Mouse (Mus musculus) heart, embryonic 14.5 days (tissue): ENCODE data around the gene Bcan. TPM values are rescaled to one million over a fixed set of nuclear protein-coding genes. Genes with fewer than 3 reads are reported as not detected.
A peak's percentile ranks its signal among the peaks of the same experiment; 100 is the strongest.

Experiments used
- ATAC-seq: fragments of 200-750 bp; cut with Nextera tagmentation; 2 replicates; pipeline ENCODE4 v1.8.0; 2017; ENCODE audit warnings: low read depth, moderate TSS enrichment; ENCODE audit not compliant: insufficient number of reproducible peaks, insufficient read depth, low FRiP score
- H3K27ac ChIP-seq, 2 experiments: fragments of 200-500 bp in 1 of 2; fragments of 300-500 bp in 1 of 2; sonication (generic) in 1 of 2; replicated peaks in 1 of 2; 2 replicates each; pipeline ENCODE4 v1.5.1; 2012 to 2014; ENCODE audit warnings: low read depth in 2 of 2, low read length in 2 of 2, control low read depth in 1 of 2, mild to moderate bottlenecking in 1 of 2, mixed read lengths in 1 of 2; ENCODE audit not compliant: control insufficient read depth in 1 of 2, insufficient read depth in 1 of 2
- H3K27me3 ChIP-seq: fragments of 300-500 bp; sonication (generic); 2 replicates; pipeline ENCODE4 v1.6.1; 2014; ENCODE audit warnings: mild to moderate bottlenecking, low read length, control low read depth; ENCODE audit not compliant: control insufficient read depth, insufficient read depth
- H3K36me3 ChIP-seq: fragments of 300-500 bp; sonication (generic); 2 replicates; pipeline ENCODE4 v1.6.1; 2014; ENCODE audit warnings: mild to moderate bottlenecking, control low read depth, low read length, mixed read lengths; ENCODE audit not compliant: control insufficient read depth, insufficient read depth
- H3K4me1 ChIP-seq, 2 experiments: fragments of 200-500 bp in 1 of 2; fragments of 300-500 bp in 1 of 2; sonication (generic) in 1 of 2; 2 replicates each; pipeline ENCODE4 v1.6.1; 2012 to 2014; ENCODE audit warnings: low read length in 2 of 2, control low read depth in 1 of 2, mixed read lengths in 1 of 2; ENCODE audit not compliant: control insufficient read depth in 2 of 2, insufficient read depth in 2 of 2
- H3K4me2 ChIP-seq: fragments of 300-500 bp; sonication (generic); 2 replicates; pipeline ENCODE4 v1.6.1; 2014; ENCODE audit warnings: mild to moderate bottlenecking, low read length
- H3K4me3 ChIP-seq, 2 experiments: fragments of 200-500 bp in 1 of 2; fragments of 300-500 bp in 1 of 2; sonication (generic) in 1 of 2; 2 replicates each; pipeline ENCODE4 v1.5.1; 2012 to 2014; ENCODE audit warnings: low read length in 2 of 2, mild to moderate bottlenecking in 2 of 2, control low read depth in 1 of 2, low read depth in 1 of 2, moderate library complexity in 1 of 2; ENCODE audit not compliant: control insufficient read depth in 1 of 2, insufficient read depth in 1 of 2
- H3K9ac ChIP-seq: fragments of 300-500 bp; sonication (generic); 2 replicates; pipeline ENCODE4 v1.6.1; 2014; ENCODE audit warnings: mild to moderate bottlenecking, low read length
- H3K9me3 ChIP-seq: fragments of 300-500 bp; sonication (generic); 2 replicates; pipeline ENCODE4 v1.6.1; 2016; ENCODE audit warnings: low read length, control low read depth; ENCODE audit not compliant: control insufficient read depth
- WGBS: fragments of 180-500 bp; shearing (Covaris S2); extraction: QIAGEN DNeasy Blood & Tissue Kit; methylation state at CpG from one replicate; pipeline ENCODE4 v1.1.7; 2014; 5-methylcytosine and 5-hydroxymethylcytosine counted together
- polyA plus RNA-seq: library from polyadenylated mRNA; unstranded; fragments of >200 nt; fragmentation: Nextera tagmentation; extraction: Ambion mirVana; gene quantifications from 2 replicates; pipeline ENCODE4 v1.2.1, GENCODE M21; 2014

Gene Bcan
- polyA plus RNA-seq, 1 experiment from 2014 or later, result 0.31 TPM

- Histone ChIP-seq H3K4me3 (peak overlapping the region in 1 of 2 experiments; percentile 57; a peak in 2 of 4 replicates), H3K9ac (peak overlapping the region; percentile 76), H3K9me3 (no peaks in the 10 kb centered on the region), H3K4me1 (peaks cover 25 to 44% of the 10 kb centered on the region in 2 experiments), H3K36me3 (peaks cover 35% of the 10 kb centered on the region), H3K27ac (no peak overlapping the region; a peak in 1 of 4 replicates), H3K4me2 (peak overlapping the region; percentile 89), H3K27me3 (0 out of 2 replicates have a peak, but pooled peaks cover 6% of the 10 kb centered on the region)
- 42% methylated on average over 12 of the region's 12 CpGs for WGBS
- ATAC-seq, result no peak
These were observed 25.5 kb downstream of the Bcan start for GRCm38 (mm10) chr3:87974381-87974987.

GRCm38 (mm10) chr3:87973593-87974380 lies 26.2 kb downstream of the Bcan start:
- Histone ChIP-seq H3K4me3 (peak overlapping the region; percentile 11 to 57), H3K9me3 (no peaks in the 10 kb centered on the region), H3K9ac (peak overlapping the region; percentile 76), H3K27ac (peak overlapping the region in 1 of 2 experiments; percentile 4; a peak in 1 of 4 replicates), H3K27me3 (0 out of 2 replicates have a peak, but pooled peaks cover 6% of the 10 kb centered on the region), H3K4me1 (peaks cover 25 to 44% of the 10 kb centered on the region in 2 experiments), H3K4me2 (peak overlapping the region; percentile 89), H3K36me3 (peaks cover 35% of the 10 kb centered on the region)
- ATAC-seq, result no peak
- 45% methylated on average over 14 of the region's 14 CpGs for WGBS

DNA sequence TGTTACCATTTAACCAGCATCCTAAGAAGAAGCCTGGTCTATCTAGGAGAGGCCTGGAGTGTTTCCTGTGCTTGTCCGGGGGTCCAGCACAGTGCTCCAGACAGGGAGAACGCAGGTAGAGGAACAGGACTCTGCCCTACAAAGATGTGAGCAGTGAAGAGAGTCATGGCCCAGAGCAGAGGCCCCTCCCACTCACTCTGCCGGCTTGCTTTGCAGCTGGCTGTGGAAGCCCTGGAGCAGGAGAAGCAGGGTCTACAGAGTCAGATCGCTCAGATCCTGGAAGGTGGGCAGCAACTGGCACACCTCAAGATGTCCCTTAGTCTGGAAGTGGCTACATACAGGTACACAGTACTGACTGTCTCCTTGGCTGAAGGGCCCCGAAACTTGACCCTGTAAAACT lies 27.3 kb downstream of the Bcan start:
- ATAC-seq, result no peak
- Histone ChIP-seq H3K9ac (peak overlapping the region; percentile 76; the same call in 1 of the 2 replicates), H3K27me3 (0 out of 2 replicates have a peak, but pooled peaks cover 6% of the 10 kb centered on the region), H3K27ac (no peak overlapping the region), H3K36me3 (peaks cover 30% of the 10 kb centered on the region), H3K4me3 (peak overlapping the region; percentile 53 to 57), H3K4me2 (peak overlapping the region; percentile 89), H3K9me3 (no peaks in the 10 kb centered on the region), H3K4me1 (peaks cover 25 to 44% of the 10 kb centered on the region in 2 experiments)
- WGBS, result 25% methylated on average over 5 of the region's 5 CpGs

- Histone ChIP-seq H3K9me3 (no peaks in the 10 kb centered on the region), H3K27ac (no peak overlapping the region), H3K4me3 (peak overlapping the region; percentile 53 to 57), H3K27me3 (0 out of 2 replicates have a peak, but pooled peaks cover 6% of the 10 kb centered on the region), H3K36me3 (peaks cover 25% of the 10 kb centered on the region), H3K9ac (peak overlapping the region; percentile 76), H3K4me1 (peaks cover 25 to 44% of the 10 kb centered on the region in 2 experiments), H3K4me2 (peak overlapping the region; percentile 89)
- no peak for ATAC-seq
- WGBS, result 24% methylated on average over 8 of the region's 8 CpGs
These were observed 27.8 kb downstream of the Bcan start for GRCm38 (mm10) chr3:87972203-87972664.

DNA sequence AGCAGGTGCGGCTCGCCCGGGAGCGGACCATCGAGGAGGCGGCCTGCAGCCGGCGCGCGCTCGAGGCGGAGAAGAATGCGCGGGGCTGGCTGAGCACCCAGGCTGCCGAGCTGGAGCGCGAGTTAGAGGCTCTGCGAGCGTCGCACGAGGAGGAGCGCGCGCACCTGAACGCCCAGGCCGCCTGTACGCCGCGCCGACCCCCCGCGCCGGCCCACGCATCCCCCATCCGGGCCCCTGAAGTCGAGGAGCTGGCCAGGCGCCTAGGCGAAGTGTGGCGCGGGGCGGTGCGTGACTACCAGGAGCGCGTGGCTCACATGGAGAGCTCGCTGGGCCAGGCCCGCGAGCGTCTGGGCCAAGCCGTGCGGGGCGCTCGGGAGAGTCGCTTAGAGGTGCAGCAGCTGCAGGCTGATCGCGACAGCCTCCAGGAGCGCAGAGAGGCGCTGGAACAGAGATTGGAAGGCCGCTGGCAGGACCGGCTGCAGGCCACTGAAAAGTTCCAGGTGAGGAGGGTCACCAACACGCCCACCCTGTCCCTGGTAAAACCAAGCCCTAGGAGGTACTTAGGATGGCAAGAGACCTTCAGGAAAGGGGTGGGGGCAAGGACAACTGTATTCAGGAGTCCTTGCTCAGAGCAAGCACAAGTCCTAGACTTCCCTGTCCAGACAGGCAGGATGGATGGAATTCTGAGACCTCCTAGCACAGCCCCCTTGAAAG lies 28.4 kb downstream of the Bcan start:
- H3K4me3 ChIP-seq, result peak overlapping the region; percentile 53 to 57
- peaks cover 21% of the 10 kb centered on the region for H3K36me3 ChIP-seq
- no peaks in the 10 kb centered on the region for H3K9me3 ChIP-seq
- H3K27me3 ChIP-seq, result 0 out of 2 replicates have a peak, but pooled peaks cover 6% of the 10 kb centered on the region
- peak overlapping the region in 1 of 2 experiments; percentile 68; a peak in 2 of 4 replicates for H3K27ac ChIP-seq
- ATAC-seq, result 0 out of 2 replicates have a peak, but pooled peaks have one; percentile 8
- H3K4me1 ChIP-seq, result peaks cover 25 to 44% of the 10 kb centered on the region in 2 experiments
- 1% methylated on average over 60 of the region's 60 CpGs for WGBS
- peak overlapping the region; percentile 76 for H3K9ac ChIP-seq
- peak overlapping the region; percentile 89 for H3K4me2 ChIP-seq

- Histone ChIP-seq H3K27ac (peak within 1 kb of the TSS; percentile 4 to 68; a peak in 3 of 4 replicates), H3K36me3 (peaks cover 14% of the 10 kb centered on the region), H3K4me3 (peak within 1 kb of the TSS; percentile 53 to 57), H3K9me3 (no peaks in the 10 kb centered on the region), H3K4me1 (peaks cover 25 to 44% of the 10 kb centered on the region in 2 experiments), H3K27me3 (0 out of 2 replicates have a peak, but pooled peaks cover 6% of the 10 kb centered on the region), H3K9ac (peak within 1 kb of the TSS; percentile 76), H3K4me2 (peak within 1 kb of the TSS; percentile 89)
- peak; percentile 74 for ATAC-seq
- under 1% methylated on average over 44 of the region's 44 CpGs for WGBS
These were observed 29.0 kb downstream of the Bcan start, which contains the start of gene Nes for GRCm38 (mm10) chr3:87970939-87971488. TSS of gene Nes (plus strand) at chr3:87971078.
